Mouse (Mus musculus) hindbrain, embryonic 11.5 days (tissue): ENCODE measurements around the gene Rbm25. TPM values are rescaled to one million over a fixed set of nuclear protein-coding genes. Genes with fewer than 3 reads are reported as not detected.
A peak's percentile ranks its signal among the peaks of the same experiment; 100 is the strongest.

Experiments used
- ATAC-seq: fragments of 200-750 bp; cut with Nextera tagmentation; 2 replicates; pipeline ENCODE4 v1.8.0; 2017; ENCODE audit warnings: mild to moderate bottlenecking, moderate TSS enrichment, moderate library complexity; ENCODE audit not compliant: low FRiP score
- DNase-seq: peaks from one replicate; pipeline ENCODE4 v3.0.0-alpha.2; 2015; ENCODE audit warnings: low spot score
- H3K27ac ChIP-seq: fragments of 300-500 bp; sonication (generic); 2 replicates; pipeline ENCODE4 v1.5.1; 2014; ENCODE audit warnings: mild to moderate bottlenecking, low read depth, low read length
- H3K27me3 ChIP-seq: fragments of 300-500 bp; sonication (generic); 2 replicates; pipeline ENCODE4 v1.6.1; 2014; ENCODE audit warnings: mild to moderate bottlenecking, low read length, moderate library complexity, mixed read lengths; ENCODE audit not compliant: control insufficient read depth, insufficient read depth
- H3K36me3 ChIP-seq: fragments of 300-500 bp; sonication (generic); 2 replicates; pipeline ENCODE4 v1.6.1; 2014; ENCODE audit warnings: mild to moderate bottlenecking, low read length, moderate library complexity, mixed read lengths; ENCODE audit not compliant: control insufficient read depth, insufficient read depth
- H3K4me1 ChIP-seq: fragments of 300-500 bp; sonication (generic); replicated peaks from 2 replicates; pipeline ENCODE4 v1.6.1; 2014; ENCODE audit warnings: low read length, mixed read lengths; ENCODE audit not compliant: control insufficient read depth, insufficient read depth
- H3K4me2 ChIP-seq: fragments of 300-500 bp; sonication (generic); replicated peaks from 2 replicates; pipeline ENCODE4 v1.6.1; 2014; ENCODE audit warnings: mild to moderate bottlenecking, low read depth, low read length
- H3K4me3 ChIP-seq: fragments of 300-500 bp; sonication (generic); 2 replicates; pipeline ENCODE4 v1.5.1; 2014; ENCODE audit warnings: low read depth, low read length
- H3K9ac ChIP-seq: fragments of 300-500 bp; sonication (generic); 2 replicates; pipeline ENCODE4 v1.6.1; 2014; ENCODE audit warnings: low read depth, low read length
- H3K9me3 ChIP-seq: fragments of 300-500 bp; sonication (generic); 2 replicates; pipeline ENCODE4 v1.6.1; 2016; ENCODE audit warnings: low read length; ENCODE audit not compliant: control insufficient read depth
- WGBS: fragments of 180-500 bp; shearing (Covaris S2); extraction: QIAGEN DNeasy Blood & Tissue Kit; methylation state at CpG from one replicate; pipeline ENCODE4 v1.1.7; 2014; 5-methylcytosine and 5-hydroxymethylcytosine counted together
- polyA plus RNA-seq: library from polyadenylated mRNA; unstranded; fragments of >200 nt; fragmentation: Nextera tagmentation; extraction: Ambion mirVana; gene quantifications from 2 replicates; pipeline ENCODE4 v1.2.1, GENCODE M21; 2014

The Rbm25 gene
- polyA plus RNA-seq, 1 experiment from 2014 or later, result 316 TPM

GRCm38 (mm10) chr12:83631743-83632679, 975 bp downstream of the Rbm25 start:
- Histone ChIP-seq H3K36me3 (no peaks in the 10 kb centered on the region), H3K4me2 (peak overlapping the region; percentile 58), H3K9ac (peak overlapping the region; percentile 91), H3K4me3 (peak overlapping the region; percentile 86), H3K27me3 (no peaks in the 10 kb centered on the region), H3K9me3 (no peaks in the 10 kb centered on the region), H3K4me1 (no peaks in the 10 kb centered on the region), H3K27ac (peak overlapping the region; percentile 89)
- DNase-seq, result peak; percentile 97
- peak; percentile 100 for ATAC-seq
- under 1% methylated on average over 51 of the region's 68 CpGs for WGBS

- Histone ChIP-seq H3K4me1 (no peaks in the 10 kb centered on the region), H3K4me2 (peak overlapping the region; percentile 58), H3K27ac (peak overlapping the region; percentile 89), H3K9me3 (no peaks in the 10 kb centered on the region), H3K27me3 (no peaks in the 10 kb centered on the region), H3K9ac (peak overlapping the region; percentile 91), H3K36me3 (no peaks in the 10 kb centered on the region), H3K4me3 (peak overlapping the region; percentile 86)
- peak; percentile 64 for DNase-seq
- peak; percentile 76 for ATAC-seq
- WGBS, result 0% methylated on average over 20 of the region's 20 CpGs
These were observed 1.6 kb downstream of the Rbm25 start for GRCm38 (mm10) chr12:83632680-83633025.

- Histone ChIP-seq H3K4me3 (0 out of 2 replicates have a peak overlapping the region, but pooled peaks have one; percentile 86), H3K4me2 (no peak overlapping the region), H3K9ac (no peak overlapping the region), H3K9me3 (no peaks in the 10 kb centered on the region), H3K27ac (no peak overlapping the region), H3K4me1 (no peaks in the 10 kb centered on the region), H3K36me3 (peaks cover 3% of the 10 kb centered on the region; the same call in 1 of the 2 replicates), H3K27me3 (no peaks in the 10 kb centered on the region)
- WGBS, result 62% methylated on average over 2 of the region's 2 CpGs
- ATAC-seq, result no peak
- no peak for DNase-seq
These were observed 2.8 kb downstream of the Rbm25 start for GRCm38 (mm10) chr12:83633807-83634206.

GRCm38 (mm10) chr12:83641233-83641632, 10.2 kb downstream of the Rbm25 start:
- DNase-seq (no peak), ATAC-seq (no peak)
- no peaks in the 10 kb centered on the region for H3K27me3 ChIP-seq
- H3K9ac ChIP-seq, result no peak overlapping the region
- H3K4me1 ChIP-seq, result no peaks in the 10 kb centered on the region
- peaks cover 7% of the 10 kb centered on the region; the same call in 1 of the 2 replicates for H3K36me3 ChIP-seq
- no peak overlapping the region for H3K27ac ChIP-seq
- H3K4me3 ChIP-seq, result no peak overlapping the region
- H3K4me2 ChIP-seq, result no peak overlapping the region
- WGBS, result 97% methylated on average over 2 of the region's 2 CpGs
- H3K9me3 ChIP-seq, result no peaks in the 10 kb centered on the region

- H3K36me3 ChIP-seq, result peaks cover 9% of the 10 kb centered on the region; the same call in 1 of the 2 replicates
- H3K4me3 ChIP-seq, result no peak overlapping the region
- no peak overlapping the region for H3K4me2 ChIP-seq
- H3K27me3 ChIP-seq, result no peaks in the 10 kb centered on the region
- DNase-seq (no peak), ATAC-seq (no peak)
- no peaks in the 10 kb centered on the region for H3K4me1 ChIP-seq
- H3K9ac ChIP-seq, result no peak overlapping the region
- no peaks in the 10 kb centered on the region for H3K9me3 ChIP-seq
- WGBS, result 97% methylated on average over 1 of the region's 1 CpGs
- no peak overlapping the region for H3K27ac ChIP-seq
These were observed 12.1 kb downstream of the Rbm25 start for GRCm38 (mm10) chr12:83643116-83643515.

GRCm38 (mm10) chr12:83650346-83650745, 19.3 kb downstream of the Rbm25 start:
- Histone ChIP-seq H3K9ac (no peak overlapping the region), H3K4me1 (no peaks in the 10 kb centered on the region), H3K4me2 (no peak overlapping the region), H3K27me3 (no peaks in the 10 kb centered on the region), H3K27ac (no peak overlapping the region), H3K36me3 (peaks cover 11% of the 10 kb centered on the region; the same call in 1 of the 2 replicates), H3K4me3 (no peak overlapping the region), H3K9me3 (no peaks in the 10 kb centered on the region)
- 93% methylated on average over 3 of the region's 3 CpGs for WGBS
- DNase-seq (no peak), ATAC-seq (no peak)

GRCm38 (mm10) chr12:83651414-83651813, 20.4 kb downstream of the Rbm25 start:
- Histone ChIP-seq H3K4me1 (no peaks in the 10 kb centered on the region), H3K4me3 (no peak overlapping the region), H3K27me3 (no peaks in the 10 kb centered on the region), H3K36me3 (peaks cover 12% of the 10 kb centered on the region; the same call in 1 of the 2 replicates), H3K9me3 (no peaks in the 10 kb centered on the region), H3K4me2 (no peak overlapping the region), H3K9ac (no peak overlapping the region), H3K27ac (no peak overlapping the region)
- ATAC-seq (no peak), DNase-seq (no peak)

GRCm38 (mm10) chr12:83685466-83685865, 54.4 kb downstream of the Rbm25 start:
- Histone ChIP-seq H3K4me1 (no peaks in the 10 kb centered on the region), H3K36me3 (peaks cover 4% of the 10 kb centered on the region; the same call in 1 of the 2 replicates), H3K27me3 (no peaks in the 10 kb centered on the region), H3K9me3 (no peaks in the 10 kb centered on the region), H3K27ac (no peak overlapping the region), H3K4me3 (no peak overlapping the region), H3K9ac (no peak overlapping the region), H3K4me2 (no peak overlapping the region)
- 96% methylated on average over 1 of the region's 1 CpGs for WGBS
- DNase-seq (no peak), ATAC-seq (no peak)
